Mouse (Mus musculus) kidney, embryonic 15.5 days (tissue): Measurements from ENCODE around the gene C2cd5. TPM values are rescaled to one million over a fixed set of nuclear protein-coding genes. Genes with fewer than 3 reads are reported as not detected.
A peak's percentile ranks its signal among the peaks of the same experiment; 100 is the strongest.

ENCODE experiments used
- ATAC-seq: fragments of 200-750 bp; cut with Nextera tagmentation; replicated peaks from 2 replicates; pipeline ENCODE4 v1.8.0; 2017; ENCODE audit warnings: moderate TSS enrichment; ENCODE audit not compliant: low FRiP score
- H3K27ac ChIP-seq: fragments of 300-500 bp; sonication (generic); 2 replicates; pipeline ENCODE4 v1.5.1; 2015; ENCODE audit warnings: mild to moderate bottlenecking, inconsistent platforms
- H3K27me3 ChIP-seq: fragments of 300-500 bp; sonication (generic); 2 replicates; pipeline ENCODE4 v1.6.1; 2015; ENCODE audit warnings: inconsistent platforms
- H3K36me3 ChIP-seq: fragments of 300-500 bp; sonication (generic); 2 replicates; pipeline ENCODE4 v1.6.1; 2015; ENCODE audit warnings: inconsistent platforms
- H3K4me1 ChIP-seq: fragments of 300-500 bp; sonication (generic); 2 replicates; pipeline ENCODE4 v1.6.1; 2015; ENCODE audit warnings: inconsistent platforms
- H3K4me2 ChIP-seq: fragments of 300-500 bp; sonication (generic); 2 replicates; pipeline ENCODE4 v1.6.1; 2015; ENCODE audit warnings: moderate library complexity, mild to moderate bottlenecking, inconsistent platforms
- H3K4me3 ChIP-seq: fragments of 300-500 bp; sonication (generic); replicated peaks from 2 replicates; pipeline ENCODE4 v1.5.1; 2015; ENCODE audit warnings: mild to moderate bottlenecking, inconsistent platforms
- H3K9ac ChIP-seq: fragments of 300-500 bp; sonication (generic); 2 replicates; pipeline ENCODE4 v1.6.1; 2015; ENCODE audit warnings: mild to moderate bottlenecking, inconsistent platforms
- H3K9me3 ChIP-seq: fragments of 300-500 bp; sonication (generic); replicated peaks from 2 replicates; pipeline ENCODE4 v1.6.1; 2016; ENCODE audit warnings: inconsistent platforms
- WGBS: fragments of 180-500 bp; shearing (Covaris S2); methylation state at CpG from one replicate; pipeline ENCODE4 v1.1.7; 2015; ENCODE audit warnings: mixed read lengths; 5-methylcytosine and 5-hydroxymethylcytosine counted together
- polyA plus RNA-seq: library from polyadenylated mRNA; unstranded; fragments of >200 nt; fragmentation: Nextera tagmentation; extraction: Ambion mirVana; gene quantifications from 2 replicates; pipeline ENCODE4 v1.2.1, GENCODE M21; 2015

The C2cd5 gene
- polyA plus RNA-seq, 1 experiment from 2014 or later: 34.3 TPM

DNA sequence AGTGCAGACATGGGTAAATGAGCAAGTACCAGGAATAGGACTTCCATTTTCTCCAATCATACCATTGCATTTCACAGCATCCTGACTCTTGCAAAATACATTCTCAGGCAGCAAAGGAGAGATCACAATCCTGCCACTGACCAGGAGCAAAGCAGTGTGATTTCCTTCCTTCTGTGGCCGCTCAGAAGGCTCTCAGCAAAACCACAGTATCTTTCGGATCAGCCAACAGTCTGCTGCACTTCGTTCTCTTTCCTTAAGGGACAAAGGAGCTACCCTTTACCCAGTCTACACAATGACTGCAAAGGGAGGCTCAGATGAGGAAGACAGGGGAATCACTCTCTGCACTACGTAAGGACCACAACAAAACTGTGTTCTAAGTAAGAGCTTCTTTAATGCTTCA lies 12.6 kb downstream of the C2cd5 start:
- 92% methylated on average over 4 of the region's 4 CpGs for WGBS
- no peak overlapping the region for H3K27ac ChIP-seq
- peaks cover 86% of the 10 kb centered on the region for H3K36me3 ChIP-seq
- no peaks in the 10 kb centered on the region for H3K4me1 ChIP-seq
- H3K4me3 ChIP-seq: no peak overlapping the region
- H3K4me2 ChIP-seq: no peak overlapping the region
- no peak for ATAC-seq
- H3K27me3 ChIP-seq: no peaks in the 10 kb centered on the region
- H3K9me3 ChIP-seq: no peaks in the 10 kb centered on the region
- H3K9ac ChIP-seq: no peak overlapping the region

DNA sequence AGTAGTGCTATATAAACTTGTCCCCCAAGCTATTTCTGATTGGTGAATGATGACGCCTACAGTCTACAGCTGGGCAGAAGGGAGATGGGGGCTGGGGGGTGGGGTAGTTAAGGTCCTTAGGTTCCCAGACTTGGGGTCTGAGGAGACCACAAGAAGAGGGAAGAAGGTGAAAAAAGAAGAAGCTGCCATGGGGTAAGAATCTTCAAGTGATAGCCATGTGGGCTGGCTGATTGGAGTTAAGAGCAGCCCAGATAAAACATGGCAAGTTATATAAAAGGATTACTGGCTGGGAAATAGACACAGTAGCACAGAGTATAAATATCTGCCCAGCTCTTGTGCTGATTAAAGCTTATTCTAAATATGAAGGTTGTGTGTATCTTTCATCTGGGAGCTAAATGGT lies 14.0 kb downstream of the C2cd5 start:
- no peak for ATAC-seq
- Histone ChIP-seq H3K4me3 (no peak overlapping the region), H3K27ac (no peak overlapping the region), H3K9me3 (no peaks in the 10 kb centered on the region), H3K9ac (no peak overlapping the region), H3K4me1 (no peaks in the 10 kb centered on the region), H3K27me3 (no peaks in the 10 kb centered on the region), H3K36me3 (peaks cover 86% of the 10 kb centered on the region), H3K4me2 (no peak overlapping the region)
- WGBS: 93% methylated on average over 1 of the region's 1 CpGs

DNA sequence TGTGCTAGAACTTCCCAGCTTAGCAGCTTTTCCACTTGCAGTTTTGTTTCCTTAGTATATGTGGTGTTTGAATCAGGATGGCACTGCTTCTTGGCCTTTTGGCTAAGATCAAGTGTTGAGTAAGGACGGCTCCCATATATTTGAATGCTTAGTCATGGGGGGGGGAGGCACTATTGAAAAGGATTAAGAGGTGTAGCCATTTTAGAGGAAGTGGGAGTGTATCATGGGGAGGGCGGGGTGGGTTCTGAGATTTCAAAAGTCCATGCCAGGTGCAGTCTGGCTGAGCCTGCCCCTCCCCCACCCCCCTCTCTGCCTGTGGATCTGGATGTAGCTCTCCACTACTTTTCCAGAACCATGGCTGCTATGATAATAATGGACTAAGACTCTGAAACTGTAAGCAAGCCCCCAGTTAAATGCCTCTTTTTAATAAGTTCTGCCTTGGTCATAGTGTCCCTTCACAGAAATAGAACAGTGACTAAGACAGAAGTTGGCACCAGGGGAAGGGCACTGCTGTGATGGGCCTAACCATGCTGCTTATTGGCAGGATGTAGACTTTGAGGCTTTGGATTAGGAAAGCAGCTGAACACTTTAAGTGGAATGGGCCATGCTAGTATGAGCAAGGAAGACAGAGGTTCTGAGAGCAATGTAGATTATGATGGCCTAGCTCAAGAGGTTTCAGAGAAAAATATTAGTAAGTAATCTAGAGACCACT lies 15.5 kb downstream of the C2cd5 start:
- no peak for ATAC-seq
- Histone ChIP-seq H3K27me3 (no peaks in the 10 kb centered on the region), H3K27ac (no peak overlapping the region), H3K9me3 (no peaks in the 10 kb centered on the region), H3K4me1 (no peaks in the 10 kb centered on the region), H3K4me2 (no peak overlapping the region), H3K9ac (no peak overlapping the region), H3K36me3 (peaks cover 75% of the 10 kb centered on the region), H3K4me3 (no peak overlapping the region)
- 87% methylated on average over 2 of the region's 2 CpGs for WGBS

DNA sequence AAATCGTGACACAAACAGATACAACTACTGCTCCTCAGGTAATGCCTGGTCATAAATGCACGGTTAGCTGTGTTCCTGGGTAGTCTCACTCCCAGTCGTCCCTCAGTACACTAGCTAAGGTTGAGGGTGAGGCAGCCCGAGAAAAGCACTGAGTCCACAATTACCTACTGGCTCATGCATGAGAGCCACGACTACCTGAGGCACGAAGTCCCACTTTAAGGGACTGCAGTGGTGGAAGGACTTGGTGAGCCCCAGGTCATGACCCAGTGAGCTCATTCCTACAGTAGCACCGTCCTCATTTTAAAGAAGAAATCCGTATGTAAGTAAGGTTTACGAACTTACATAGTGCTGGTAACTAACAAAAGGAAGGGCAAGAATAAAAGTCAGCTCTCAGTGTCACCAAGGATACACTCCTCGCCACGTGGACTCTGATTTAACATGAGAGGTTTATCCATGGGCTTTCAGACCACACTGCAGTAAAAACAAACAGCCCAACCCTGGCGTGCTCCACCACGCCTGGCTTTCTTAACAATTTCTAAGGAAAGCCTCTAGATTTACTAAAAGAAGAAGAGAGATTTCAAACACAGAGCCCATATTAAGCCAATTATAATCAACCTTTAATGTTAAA lies 18.3 kb downstream of the C2cd5 start:
- Histone ChIP-seq H3K36me3 (peaks cover 78% of the 10 kb centered on the region), H3K4me3 (no peak overlapping the region), H3K9me3 (no peaks in the 10 kb centered on the region), H3K27ac (no peak overlapping the region), H3K9ac (no peak overlapping the region), H3K27me3 (no peaks in the 10 kb centered on the region), H3K4me1 (no peaks in the 10 kb centered on the region), H3K4me2 (no peak overlapping the region)
- ATAC-seq: no peak
- WGBS: 85% methylated on average over 13 of the region's 13 CpGs

DNA sequence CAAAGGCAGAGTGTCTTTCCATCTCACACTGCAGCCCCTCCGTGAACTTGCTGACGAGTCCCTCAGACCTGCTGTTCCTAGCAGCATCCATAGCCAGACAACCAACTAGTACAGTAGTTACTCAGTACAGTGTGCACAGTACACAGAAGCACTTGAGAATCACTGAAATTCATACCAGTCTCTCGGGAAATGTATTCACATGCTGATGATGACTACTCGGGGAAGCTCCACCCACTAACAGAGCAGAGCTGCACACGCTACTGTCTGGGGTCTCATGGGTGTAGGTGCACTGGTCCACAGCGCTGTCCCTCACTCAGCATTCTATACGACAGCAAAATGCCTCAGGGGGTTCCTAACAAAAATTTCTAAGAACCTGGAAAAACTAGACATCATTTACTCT lies 19.2 kb downstream of the C2cd5 start:
- no peak overlapping the region for H3K27ac ChIP-seq
- no peak overlapping the region for H3K9ac ChIP-seq
- WGBS: 86% methylated on average over 7 of the region's 7 CpGs
- no peaks in the 10 kb centered on the region for H3K27me3 ChIP-seq
- no peaks in the 10 kb centered on the region for H3K9me3 ChIP-seq
- no peaks in the 10 kb centered on the region for H3K4me1 ChIP-seq
- no peak for ATAC-seq
- H3K4me3 ChIP-seq: no peak overlapping the region
- no peak overlapping the region for H3K4me2 ChIP-seq
- H3K36me3 ChIP-seq: peaks cover 74% of the 10 kb centered on the region

DNA sequence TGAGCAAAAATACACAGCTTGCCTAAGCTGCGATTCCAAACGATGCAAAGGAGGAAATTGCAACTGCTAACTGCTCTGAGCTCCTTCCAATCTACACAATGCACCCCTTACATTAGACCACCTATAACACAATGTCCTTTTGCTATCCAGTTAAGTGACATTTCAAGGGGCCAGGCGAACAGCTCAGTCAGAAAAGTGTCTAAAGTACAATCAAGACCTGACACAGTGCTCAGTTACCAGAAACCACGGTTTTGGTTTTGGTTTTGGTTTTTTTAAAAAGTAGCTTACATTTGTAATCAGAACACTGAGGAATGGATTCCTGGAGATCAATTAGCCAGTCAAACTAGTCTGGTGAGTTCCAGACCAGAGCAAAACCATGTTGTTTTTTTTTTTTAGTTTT lies 20.8 kb downstream of the C2cd5 start:
- Histone ChIP-seq H3K9me3 (no peaks in the 10 kb centered on the region), H3K4me2 (no peak overlapping the region), H3K4me1 (no peaks in the 10 kb centered on the region), H3K36me3 (peaks cover 71% of the 10 kb centered on the region), H3K27me3 (no peaks in the 10 kb centered on the region), H3K4me3 (no peak overlapping the region), H3K9ac (no peak overlapping the region), H3K27ac (0 out of 2 replicates have a peak overlapping the region, but pooled peaks have one; percentile 13)
- ATAC-seq: no peak
- 77% methylated on average over 4 of the region's 4 CpGs for WGBS

DNA sequence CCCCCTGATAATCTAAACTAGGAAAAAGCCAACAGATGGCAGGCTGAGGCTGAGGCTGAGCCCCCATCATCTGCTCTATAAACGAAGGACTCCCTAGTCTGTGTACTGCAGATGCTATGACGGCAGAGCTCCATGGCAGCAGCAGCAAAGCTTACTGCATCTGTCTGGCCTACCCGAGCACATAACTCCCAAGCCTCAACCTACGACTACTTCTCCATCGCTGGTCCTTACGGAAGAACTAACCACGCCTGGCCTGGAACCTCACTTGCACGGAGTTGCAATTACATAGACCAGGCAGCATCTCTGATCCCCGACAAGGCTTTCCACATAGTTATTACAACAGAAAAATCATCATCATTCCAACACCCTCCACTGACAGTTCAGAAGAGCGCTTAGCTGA lies 23.5 kb downstream of the C2cd5 start:
- H3K27ac ChIP-seq: no peak overlapping the region
- 89% methylated on average over 10 of the region's 10 CpGs for WGBS
- no peaks in the 10 kb centered on the region for H3K27me3 ChIP-seq
- H3K9ac ChIP-seq: no peak overlapping the region
- peaks cover 65% of the 10 kb centered on the region for H3K36me3 ChIP-seq
- ATAC-seq: no peak
- H3K4me2 ChIP-seq: no peak overlapping the region
- no peaks in the 10 kb centered on the region for H3K9me3 ChIP-seq
- no peaks in the 10 kb centered on the region for H3K4me1 ChIP-seq
- H3K4me3 ChIP-seq: no peak overlapping the region

DNA sequence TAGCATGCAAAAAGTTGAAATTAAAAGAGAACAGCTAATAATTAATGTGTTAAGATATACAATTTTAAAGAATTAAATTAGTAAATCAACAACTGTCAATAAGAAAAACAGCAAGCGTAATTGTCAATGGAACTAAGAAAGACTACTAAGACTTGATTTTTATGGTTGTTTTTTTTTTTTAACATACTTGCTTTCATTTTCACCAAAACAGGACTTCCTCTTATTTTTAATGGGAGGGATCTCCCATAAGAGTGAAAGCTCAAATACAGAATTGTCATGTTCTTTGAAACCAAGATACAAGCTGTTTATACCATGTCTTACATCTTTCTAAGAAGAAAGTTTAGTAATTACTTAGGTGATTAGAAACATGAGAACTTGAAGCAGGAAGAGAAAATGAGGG lies 26.0 kb downstream of the C2cd5 start:
- no peak overlapping the region for H3K4me3 ChIP-seq
- peaks cover 67% of the 10 kb centered on the region for H3K36me3 ChIP-seq
- no peak overlapping the region for H3K4me2 ChIP-seq
- no peaks in the 10 kb centered on the region for H3K9me3 ChIP-seq
- ATAC-seq: no peak
- H3K27ac ChIP-seq: no peak overlapping the region
- no peaks in the 10 kb centered on the region for H3K4me1 ChIP-seq
- H3K27me3 ChIP-seq: no peaks in the 10 kb centered on the region
- 96% methylated on average over 1 of the region's 1 CpGs for WGBS
- H3K9ac ChIP-seq: no peak overlapping the region

DNA sequence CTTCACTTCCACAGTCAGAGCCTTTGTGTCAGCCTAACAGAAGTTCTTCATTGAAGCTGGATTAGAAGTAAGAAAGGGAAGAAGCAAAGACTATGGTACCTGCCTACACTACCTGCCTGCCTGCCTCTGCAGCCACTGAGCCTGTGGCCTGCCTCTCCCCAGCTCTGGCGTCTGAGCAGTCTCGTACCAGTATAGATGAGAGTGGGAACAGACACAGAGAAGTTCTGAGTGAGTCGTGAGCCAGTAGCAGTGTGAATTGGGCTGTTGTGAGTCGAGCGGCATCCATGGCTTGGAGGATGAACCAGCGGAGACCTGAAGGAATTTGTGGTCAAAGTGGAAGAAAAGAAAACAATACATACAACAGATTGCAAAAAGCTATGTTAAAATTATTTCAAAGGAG lies 26.5 kb downstream of the C2cd5 start:
- no peaks in the 10 kb centered on the region for H3K4me1 ChIP-seq
- no peaks in the 10 kb centered on the region for H3K9me3 ChIP-seq
- H3K4me3 ChIP-seq: no peak overlapping the region
- no peak overlapping the region for H3K27ac ChIP-seq
- no peak overlapping the region for H3K9ac ChIP-seq
- H3K27me3 ChIP-seq: no peaks in the 10 kb centered on the region
- H3K36me3 ChIP-seq: peaks cover 64% of the 10 kb centered on the region
- no peak overlapping the region for H3K4me2 ChIP-seq
- ATAC-seq: no peak
- 90% methylated on average over 6 of the region's 6 CpGs for WGBS

DNA sequence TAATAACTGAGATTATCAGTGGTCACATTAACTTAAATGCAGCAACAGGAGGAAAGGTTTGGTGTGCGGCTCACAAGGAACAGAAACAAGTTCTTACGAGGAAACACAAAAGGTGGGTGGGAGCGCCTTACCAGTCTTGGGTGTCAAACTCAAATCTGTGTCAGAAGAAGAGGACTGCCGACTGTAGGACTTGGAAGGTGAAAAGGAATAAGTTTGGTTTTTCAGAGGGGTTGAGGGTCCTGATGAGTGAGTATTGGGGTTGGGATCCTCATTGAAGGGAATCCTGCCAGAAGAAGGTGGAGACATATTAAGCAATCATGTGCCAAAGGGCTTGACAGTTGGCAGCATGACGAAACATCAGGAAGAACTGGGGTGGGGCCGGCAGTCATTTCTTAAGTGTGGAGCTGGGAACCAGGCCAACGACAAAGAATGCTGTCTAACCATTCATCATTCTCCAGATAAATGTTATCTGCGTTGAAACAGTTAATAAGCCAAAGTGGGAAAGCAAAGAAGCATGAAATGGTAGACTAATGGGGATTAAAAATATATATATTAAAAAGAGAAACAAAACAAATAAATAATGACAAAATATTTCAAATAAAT lies 27.4 kb downstream of the C2cd5 start:
- no peak for ATAC-seq
- H3K27ac ChIP-seq: no peak overlapping the region
- no peak overlapping the region for H3K4me2 ChIP-seq
- H3K36me3 ChIP-seq: peaks cover 57% of the 10 kb centered on the region
- no peaks in the 10 kb centered on the region for H3K27me3 ChIP-seq
- no peak overlapping the region for H3K4me3 ChIP-seq
- H3K9ac ChIP-seq: no peak overlapping the region
- no peaks in the 10 kb centered on the region for H3K4me1 ChIP-seq
- WGBS: 70% methylated on average over 8 of the region's 8 CpGs
- no peaks in the 10 kb centered on the region for H3K9me3 ChIP-seq

DNA sequence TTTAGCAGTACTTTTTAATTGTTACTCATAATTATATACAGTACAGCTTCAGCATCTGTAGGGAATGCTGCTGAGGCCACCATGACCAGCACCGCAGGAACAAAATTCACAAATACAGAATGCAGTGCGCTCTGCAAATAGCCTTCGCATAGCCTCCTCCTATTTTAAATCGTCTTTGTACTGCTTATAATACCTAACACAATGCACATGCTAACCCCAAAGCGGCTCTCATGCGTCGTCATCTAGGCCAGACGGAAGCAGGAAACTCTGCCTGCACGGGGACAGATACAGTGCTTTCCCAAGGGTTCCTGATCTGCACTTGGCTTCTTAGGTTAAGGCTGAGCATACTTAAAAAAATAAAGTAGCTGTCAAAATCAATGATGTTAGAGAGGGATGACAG lies 29.2 kb downstream of the C2cd5 start:
- 86% methylated on average over 9 of the region's 9 CpGs for WGBS
- ATAC-seq: no peak

DNA sequence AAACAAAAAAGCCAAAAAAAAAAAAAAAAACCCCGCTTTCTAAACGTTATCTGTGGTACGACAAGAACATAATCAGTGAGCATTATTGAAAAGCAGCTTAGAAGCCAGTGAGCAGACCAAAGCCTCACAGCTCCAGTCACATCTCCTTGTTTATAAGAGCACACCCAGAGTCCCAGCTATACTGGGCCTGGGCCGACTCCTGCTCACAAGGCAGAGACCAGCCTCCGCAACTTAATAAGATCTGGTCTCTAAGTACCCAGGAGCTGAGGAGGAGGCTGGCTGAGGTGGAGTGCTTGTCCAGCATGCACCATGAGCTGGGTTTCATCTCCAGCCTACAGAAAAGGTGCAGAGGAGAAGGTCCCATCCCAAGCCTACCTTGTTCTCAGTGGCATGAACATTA lies 29.9 kb downstream of the C2cd5 start:
- Histone ChIP-seq H3K9me3 (no peaks in the 10 kb centered on the region), H3K9ac (no peak overlapping the region), H3K4me2 (no peak overlapping the region), H3K4me1 (no peaks in the 10 kb centered on the region), H3K27me3 (no peaks in the 10 kb centered on the region), H3K27ac (no peak overlapping the region), H3K36me3 (peaks cover 43% of the 10 kb centered on the region), H3K4me3 (no peak overlapping the region)
- no peak for ATAC-seq
- WGBS: 85% methylated on average over 5 of the region's 5 CpGs

More for the DNA sequence above, 29.2 kb downstream of the C2cd5 start:
- Histone ChIP-seq H3K36me3 (peaks cover 49% of the 10 kb centered on the region), H3K4me3 (no peak overlapping the region), H3K9me3 (no peaks in the 10 kb centered on the region), H3K27ac (no peak overlapping the region), H3K4me1 (no peaks in the 10 kb centered on the region), H3K27me3 (no peaks in the 10 kb centered on the region), H3K9ac (no peak overlapping the region), H3K4me2 (no peak overlapping the region)
